Mouse (Mus musculus) stomach, postnatal 0 days (tissue): Measurements from ENCODE around the gene Slk. TPM values are rescaled to one million over a fixed set of nuclear protein-coding genes. Genes with fewer than 3 reads are reported as not detected.
"Not testable (repeated sequence)": the region's sequence is repeated elsewhere in the genome, so short reads cannot be mapped to it uniquely, and the experiment has no call there.

Experiments
- ATAC-seq: fragments of 200-750 bp; cut with Nextera tagmentation; 2 replicates; pipeline ENCODE4 v1.8.0; 2017; ENCODE audit not compliant: low FRiP score, low TSS enrichment
- DNase-seq: peaks from one replicate; pipeline ENCODE4 v3.0.0-alpha.2; 2016; ENCODE audit warnings: low spot score
- H3K27ac ChIP-seq: fragments of 300-500 bp; sonication (generic); replicated peaks from 2 replicates; pipeline ENCODE4 v1.5.1; 2014; ENCODE audit warnings: mild to moderate bottlenecking, control low read depth
- H3K27me3 ChIP-seq: fragments of 300-500 bp; sonication (generic); 2 replicates; pipeline ENCODE4 v1.6.1; 2014; ENCODE audit warnings: low read length; ENCODE audit not compliant: control insufficient read depth, insufficient read depth
- H3K36me3 ChIP-seq: fragments of 300-500 bp; sonication (generic); 2 replicates; pipeline ENCODE4 v1.6.1; 2014; ENCODE audit warnings: low read length, mixed read lengths; ENCODE audit not compliant: control insufficient read depth, insufficient read depth
- H3K4me1 ChIP-seq: fragments of 300-500 bp; sonication (generic); replicated peaks from 2 replicates; pipeline ENCODE4 v1.6.1; 2014; ENCODE audit warnings: antibody characterized with exemption; ENCODE audit not compliant: control insufficient read depth, insufficient read depth
- H3K4me2 ChIP-seq: fragments of 300-500 bp; sonication (generic); replicated peaks from 2 replicates; pipeline ENCODE4 v1.6.1; 2014; ENCODE audit warnings: low read depth, mild to moderate bottlenecking, control low read depth, moderate library complexity
- H3K4me3 ChIP-seq: fragments of 300-500 bp; sonication (generic); 2 replicates; pipeline ENCODE4 v1.5.1; 2014; ENCODE audit warnings: low read depth, low read length, control low read depth
- H3K9ac ChIP-seq: fragments of 300-500 bp; sonication (generic); 2 replicates; pipeline ENCODE4 v1.6.1; 2014; ENCODE audit warnings: mild to moderate bottlenecking, low read length, control low read depth, mixed read lengths
- H3K9me3 ChIP-seq: fragments of 300-500 bp; sonication (generic); 2 replicates; pipeline ENCODE4 v1.6.1; 2016; ENCODE audit warnings: low read length; ENCODE audit not compliant: control insufficient read depth
- CTCF ChIP-seq: IDR thresholded peaks from 2 replicates; pipeline ENCODE4 v1.5.1; 2016; ENCODE audit warnings: antibody characterized with exemption, low read depth, mild to moderate bottlenecking, moderate library complexity
- EP300 ChIP-seq: optimal IDR thresholded peaks from 2 replicates; pipeline ENCODE3; 2016; ENCODE audit warnings: antibody characterized with exemption
- WGBS: fragments of 180-500 bp; shearing (Covaris S2); extraction: QIAGEN DNeasy Blood & Tissue Kit; methylation state at CpG from one replicate; pipeline ENCODE4 v1.1.7; 2014; 5-methylcytosine and 5-hydroxymethylcytosine counted together
- polyA plus RNA-seq: library from polyadenylated mRNA; unstranded; fragments of >200 nt; fragmentation: Nextera tagmentation; extraction: Ambion mirVana; gene quantifications from 2 replicates; pipeline ENCODE4 v1.2.1, GENCODE M21; 2015

Gene Slk
- polyA plus RNA-seq, 1 experiment from 2014 or later: 12.3 TPM

GRCm38 (mm10) chr19:47563715-47564114 is 15.8 kb upstream of the Slk start:
- Histone ChIP-seq H3K4me2 (no peak overlapping the region), H3K4me1 (no peaks in the 10 kb centered on the region), H3K27me3 (no peaks in the 10 kb centered on the region), H3K9ac (no peak overlapping the region), H3K36me3 (no peaks in the 10 kb centered on the region), H3K4me3 (no peak overlapping the region), H3K9me3 (no peaks in the 10 kb centered on the region), H3K27ac (no peak overlapping the region)
- 24% methylated on average over 13 of the region's 13 CpGs for WGBS
- DNase-seq (no peak), ATAC-seq (no peak)
- no peak for TF ChIP-seq EP300
- TF ChIP-seq CTCF: no peak

GRCm38 (mm10) chr19:47565031-47565654 is 14.3 kb upstream of the Slk start:
- DNase-seq (no peak), ATAC-seq (no peak)
- WGBS: 59% methylated on average over 17 of the region's 17 CpGs
- Histone ChIP-seq H3K27ac (no peak overlapping the region), H3K4me2 (no peak overlapping the region), H3K4me3 (no peak overlapping the region), H3K36me3 (no peaks in the 10 kb centered on the region), H3K9ac (no peak overlapping the region), H3K27me3 (no peaks in the 10 kb centered on the region), H3K4me1 (no peaks in the 10 kb centered on the region), H3K9me3 (no peaks in the 10 kb centered on the region)
- TF ChIP-seq EP300: no peak
- TF ChIP-seq CTCF: no peak

GRCm38 (mm10) chr19:47565994-47566393 is 13.5 kb upstream of the Slk start:
- Histone ChIP-seq H3K4me2 (no peak overlapping the region), H3K4me3 (no peak overlapping the region), H3K36me3 (no peaks in the 10 kb centered on the region), H3K9ac (no peak overlapping the region), H3K27ac (no peak overlapping the region), H3K9me3 (no peaks in the 10 kb centered on the region), H3K4me1 (no peaks in the 10 kb centered on the region), H3K27me3 (no peaks in the 10 kb centered on the region)
- TF ChIP-seq CTCF (no peak), EP300 (no peak)
- 80% methylated on average over 8 of the region's 8 CpGs for WGBS
- DNase-seq (no peak), ATAC-seq (no peak)

- WGBS: 88% methylated on average over 5 of the region's 5 CpGs
- DNase-seq: no peak
These were observed 9.4 kb upstream of the Slk start for GRCm38 (mm10) chr19:47570042-47570441.

GRCm38 (mm10) chr19:47571981-47572380 is 7.5 kb upstream of the Slk start:
- not testable (repeated sequence) for H3K4me2 ChIP-seq, H3K27ac ChIP-seq, ATAC-seq, H3K4me1 ChIP-seq, H3K27me3 ChIP-seq, H3K36me3 ChIP-seq, H3K9ac ChIP-seq, DNase-seq, H3K9me3 ChIP-seq, H3K4me3 ChIP-seq
- WGBS: 60% methylated on average over 4 of the region's 4 CpGs

More at GRCm38 (mm10) chr19:47570042-47570441, 9.4 kb upstream of the Slk start:
- no peak for TF ChIP-seq CTCF
- TF ChIP-seq EP300: no peak
- Histone ChIP-seq H3K4me2 (no peak overlapping the region), H3K9ac (no peak overlapping the region), H3K36me3 (no peaks in the 10 kb centered on the region), H3K4me1 (no peaks in the 10 kb centered on the region), H3K9me3 (no peaks in the 10 kb centered on the region), H3K27me3 (no peaks in the 10 kb centered on the region), H3K4me3 (no peak overlapping the region), H3K27ac (no peak overlapping the region)
- ATAC-seq: no peak

- no peak overlapping the region for H3K27ac ChIP-seq
- no peaks in the 10 kb centered on the region for H3K36me3 ChIP-seq
- no peaks in the 10 kb centered on the region for H3K4me1 ChIP-seq
- H3K9ac ChIP-seq: no peak overlapping the region
- no peaks in the 10 kb centered on the region for H3K27me3 ChIP-seq
- H3K4me3 ChIP-seq: no peak overlapping the region
- ATAC-seq: no peak
- no peak for DNase-seq
- H3K9me3 ChIP-seq: no peaks in the 10 kb centered on the region
- TF ChIP-seq CTCF: no peak
- no peak for TF ChIP-seq EP300
- 72% methylated on average over 3 of the region's 3 CpGs for WGBS
- no peak overlapping the region for H3K4me2 ChIP-seq
These were observed 5.8 kb upstream of the Slk start for GRCm38 (mm10) chr19:47573718-47574117.
